Mouse (Mus musculus): ENCODE results near the gene Enox1. TPM values are rescaled to one million over a fixed set of nuclear protein-coding genes. Genes with fewer than 3 reads are reported as not detected.

The Enox1 gene
- total and polyA plus RNA-seq, 3 experiments, result not detected

GRCm38 (mm10) chr14:77600773-77601172 lies 444.2 kb downstream of the Enox1 start:
- peaks cover 82% of the 10 kb centered on the region for H3K9me3 ChIP-seq (replicated peaks; ENCODE audit: low read length)
- H3K27me3 ChIP-seq (replicated peaks), result no peaks in the 10 kb centered on the region
- dilution Hi-C loops (cut with MboI; ENCODE audit: extremely low pct_ligation_motif_present, extremely low pct_unique_long_range_greater_than_20kb, low sequenced_read_pairs), result no loop called here
- no peaks in the 10 kb centered on the region for H3K4me1 ChIP-seq (ENCODE audit: control insufficient read depth in 1 of 2, insufficient read depth in 2 of 2)
- no peak overlapping the region for H3K27ac ChIP-seq (ENCODE audit: insufficient read depth, low read depth)
- TF ChIP-seq UBTF (IDR thresholded peaks at IDR 0.05; ENCODE audit: low read depth, low read length) (no peak), JUN (IDR thresholded peaks at IDR 0.05; ENCODE audit: insufficient read depth, low read depth, low read length) (no peak), ZKSCAN1 (IDR thresholded peaks at IDR 0.05; ENCODE audit: borderline replicate concordance, low read depth, low read length) (no peak), SIN3A (IDR thresholded peaks at IDR 0.05; ENCODE audit: low read length) (no peak), RAD21 (IDR thresholded peaks at IDR 0.05; ENCODE audit: low read depth, low read length) (no peak), POLR2AphosphoS2 (IDR thresholded peaks at IDR 0.05; ENCODE audit: low read depth, low read length) (no peak), GABPA (IDR thresholded peaks at IDR 0.05; ENCODE audit: insufficient replicate concordance, low read depth, low read length) (no peak), MAX (IDR thresholded peaks at IDR 0.05; ENCODE audit: low read length) (no peak)
- no peaks in the 10 kb centered on the region for H3K79me2 ChIP-seq (replicated peaks; ENCODE audit: control insufficient read depth, extremely low read depth, insufficient read depth, poor library complexity, severe bottlenecking)
- no peak overlapping the region for H3K4me2 ChIP-seq (ENCODE audit: insufficient read depth, low read depth, poor library complexity, severe bottlenecking)
- no peak overlapping the region for H3K4me3 ChIP-seq (replicated peaks in 1 of 3; ENCODE audit: low read depth in 2 of 3, low read length in 2 of 3, poor library complexity in 1 of 3)
- DNase-seq (ENCODE audit: extremely low read depth), result no peak
- no peaks in the 10 kb centered on the region for H3K36me3 ChIP-seq (replicated peaks in 1 of 2; ENCODE audit: control insufficient read depth in 1 of 2, insufficient read depth in 1 of 2, low read length in 1 of 2)
- H3K9ac ChIP-seq (ENCODE audit: insufficient read depth, low read depth), result no peak overlapping the region
- in situ Hi-C loops (cut with MboI; ENCODE audit: low pct_ligation_motif_present, low pct_unique_long_range_greater_than_20kb, low sequenced_read_pairs), result no loop called here

- no peak overlapping the region for H3K4me3 ChIP-seq (replicated peaks in 1 of 3; ENCODE audit: low read depth in 2 of 3, low read length in 2 of 3, poor library complexity in 1 of 3)
- no peak overlapping the region for H3K9ac ChIP-seq (ENCODE audit: insufficient read depth, low read depth)
- no peaks in the 10 kb centered on the region for H3K36me3 ChIP-seq (replicated peaks in 1 of 2; ENCODE audit: control insufficient read depth in 1 of 2, insufficient read depth in 1 of 2, low read length in 1 of 2)
- no peak for TF ChIP-seq MYC (IDR thresholded peaks at IDR 0.05; ENCODE audit: low read depth, low read length)
- no peak for TF ChIP-seq ZMIZ1 (IDR thresholded peaks at IDR 0.05; ENCODE audit: low read depth, low read length)
- no peak for TF ChIP-seq POLR2A (IDR thresholded peaks at IDR 0.05; ENCODE audit: low read depth, low read length)
- TF ChIP-seq MXI1 (IDR thresholded peaks at IDR 0.05; ENCODE audit: low read depth, low read length), result no peak
- TF ChIP-seq TBP (conservative IDR thresholded peaks at IDR 0.05; ENCODE audit: low read depth, low read length), result no peak
- TF ChIP-seq KAT2A (IDR thresholded peaks at IDR 0.05; ENCODE audit: insufficient replicate concordance, low read length), result no peak
- TF ChIP-seq JUND (conservative IDR thresholded peaks at IDR 0.05; ENCODE audit: low read depth, low read length), result no peak
- no peak for TF ChIP-seq MAX (IDR thresholded peaks at IDR 0.05; ENCODE audit: low read length)
- TF ChIP-seq E2F4 (IDR thresholded peaks at IDR 0.05; ENCODE audit: insufficient replicate concordance, low read depth, low read length), result no peak
- no peak for TF ChIP-seq NRF1 (IDR thresholded peaks at IDR 0.05; ENCODE audit: low read depth, low read length)
- no peak for TF ChIP-seq RAD21 (IDR thresholded peaks at IDR 0.05; ENCODE audit: low read depth, low read length)
- no peak for TF ChIP-seq BHLHE40 (IDR thresholded peaks at IDR 0.05; ENCODE audit: low read depth, low read length)
- TF ChIP-seq CHD1 (IDR thresholded peaks at IDR 0.05; ENCODE audit: low read depth, low read length), result no peak
- TF ChIP-seq ZC3H11A (IDR thresholded peaks at IDR 0.05; ENCODE audit: low read depth, low read length), result no peak
- TF ChIP-seq UBTF (IDR thresholded peaks at IDR 0.05; ENCODE audit: low read depth, low read length), result no peak
- TF ChIP-seq TCF12 (IDR thresholded peaks at IDR 0.05; ENCODE audit: low read depth, low read length), result no peak
- TF ChIP-seq ELF1 (IDR thresholded peaks at IDR 0.05; ENCODE audit: low read depth, low read length), result no peak
- TF ChIP-seq RCOR1 (conservative IDR thresholded peaks at IDR 0.05; ENCODE audit: low read depth, low read length), result no peak
- no peak for TF ChIP-seq USF2 (conservative IDR thresholded peaks at IDR 0.05; ENCODE audit: low read depth, low read length)
- in situ Hi-C loops (cut with MboI; ENCODE audit: low pct_ligation_motif_present, low pct_unique_long_range_greater_than_20kb, low sequenced_read_pairs), result no loop called here
- H3K4me2 ChIP-seq (ENCODE audit: insufficient read depth, low read depth, poor library complexity, severe bottlenecking), result no peak overlapping the region
- H3K27me3 ChIP-seq (replicated peaks), result no peaks in the 10 kb centered on the region
- H3K9me3 ChIP-seq (replicated peaks; ENCODE audit: low read length), result peaks cover 82% of the 10 kb centered on the region
- no peaks in the 10 kb centered on the region for H3K79me2 ChIP-seq (replicated peaks; ENCODE audit: control insufficient read depth, extremely low read depth, insufficient read depth, poor library complexity, severe bottlenecking)
- H3K27ac ChIP-seq (ENCODE audit: insufficient read depth, low read depth), result no peak overlapping the region
- dilution Hi-C loops (cut with MboI; ENCODE audit: extremely low pct_ligation_motif_present, extremely low pct_unique_long_range_greater_than_20kb, low sequenced_read_pairs), result no loop called here
- H3K4me1 ChIP-seq (ENCODE audit: control insufficient read depth in 1 of 2, insufficient read depth in 2 of 2), result no peaks in the 10 kb centered on the region
- no peak for DNase-seq (ENCODE audit: extremely low read depth)
Measured at GRCm38 (mm10) chr14:77601446-77601845, 444.9 kb downstream of the Enox1 start.
